Mouse (Mus musculus): Measurements from ENCODE around the gene Pin1rt1.

Gene Pin1rt1

GRCm38 (mm10) chr2:104716279-104716678 lies at the start of gene Pin1rt1:
Gene Pin1rt1, minus strand, starts transcription at chr2:104716379.
- DNase-seq = no peak

DNA sequence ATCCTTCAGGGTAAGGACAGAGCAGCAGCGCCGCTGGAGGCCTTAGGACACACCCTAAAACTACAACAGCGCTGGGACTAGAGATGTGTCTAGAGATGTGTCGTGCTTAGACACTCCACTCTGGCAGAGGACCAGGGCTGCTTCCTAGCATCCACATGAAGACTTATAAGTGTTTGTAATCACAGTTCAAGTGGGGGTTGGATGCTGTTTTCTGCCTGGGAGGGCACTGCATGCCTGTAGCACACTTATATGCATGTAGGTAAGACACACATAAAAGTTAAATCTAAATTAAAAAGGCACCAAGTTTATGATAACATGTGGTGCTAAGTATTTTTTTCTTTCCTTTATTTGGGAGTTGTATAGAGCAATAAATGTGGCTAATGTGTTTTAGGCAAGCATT lies 47.8 kb upstream of the Pin1rt1 start:
- DNase-seq = no peak

- no peak for DNase-seq
Measured at GRCm38 (mm10) chr2:104763134-104763703, 47.0 kb upstream of the Pin1rt1 start.

- DNase-seq = no peak
Measured at GRCm38 (mm10) chr2:104750611-104751010, 34.4 kb upstream of the Pin1rt1 start.

- DNase-seq = no peak
Measured at GRCm38 (mm10) chr2:104748652-104749183, 32.5 kb upstream of the Pin1rt1 start.

- no peak for DNase-seq
Measured at GRCm38 (mm10) chr2:104746251-104746650, 30.1 kb upstream of the Pin1rt1 start.

DNA sequence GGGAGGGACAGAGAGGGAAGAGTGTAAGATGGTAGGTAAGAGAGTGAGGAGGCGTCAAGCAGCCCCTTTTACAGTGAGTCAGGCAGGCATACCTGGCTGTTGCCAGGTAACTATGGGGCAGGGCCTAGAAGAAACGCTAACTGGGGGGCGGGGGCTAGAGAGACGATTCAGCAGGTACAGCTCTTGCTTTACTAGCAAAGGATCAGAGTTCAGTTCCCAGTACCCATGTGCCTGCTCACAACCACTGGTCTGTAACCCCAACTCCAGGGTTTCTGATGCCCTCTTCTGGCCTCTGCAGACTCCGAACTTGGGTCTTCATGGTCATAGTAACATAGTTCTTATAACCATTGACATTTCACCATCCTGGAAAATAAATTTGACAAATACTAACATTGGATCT lies 27.8 kb upstream of the Pin1rt1 start:
- no peak for DNase-seq

- DNase-seq = no peak
Measured at GRCm38 (mm10) chr2:104743160-104743559, 27.0 kb upstream of the Pin1rt1 start.

DNA sequence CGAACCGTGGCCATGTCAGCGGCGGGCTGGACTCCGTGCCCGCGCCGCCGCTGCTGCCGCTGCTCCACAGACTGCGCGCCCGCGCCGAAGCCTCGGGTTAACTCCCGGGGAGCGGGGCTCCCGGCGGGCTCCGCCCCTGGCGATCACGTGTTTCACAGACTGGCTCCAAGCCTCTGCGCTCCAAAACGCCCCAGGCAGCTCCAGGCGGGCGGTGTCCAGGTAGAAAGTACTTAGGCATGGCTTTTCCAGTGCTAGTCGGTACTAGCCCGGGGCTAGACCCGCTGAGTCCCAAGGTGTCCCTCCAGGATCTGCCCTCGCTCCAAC lies 26.5 kb upstream of the Pin1rt1 start, which contains the start of gene Depdc7:
Gene Depdc7, minus strand, starts transcription at position 138 of the 324 bp plus-strand sequence.
- peak; percentile 85 for DNase-seq

DNA sequence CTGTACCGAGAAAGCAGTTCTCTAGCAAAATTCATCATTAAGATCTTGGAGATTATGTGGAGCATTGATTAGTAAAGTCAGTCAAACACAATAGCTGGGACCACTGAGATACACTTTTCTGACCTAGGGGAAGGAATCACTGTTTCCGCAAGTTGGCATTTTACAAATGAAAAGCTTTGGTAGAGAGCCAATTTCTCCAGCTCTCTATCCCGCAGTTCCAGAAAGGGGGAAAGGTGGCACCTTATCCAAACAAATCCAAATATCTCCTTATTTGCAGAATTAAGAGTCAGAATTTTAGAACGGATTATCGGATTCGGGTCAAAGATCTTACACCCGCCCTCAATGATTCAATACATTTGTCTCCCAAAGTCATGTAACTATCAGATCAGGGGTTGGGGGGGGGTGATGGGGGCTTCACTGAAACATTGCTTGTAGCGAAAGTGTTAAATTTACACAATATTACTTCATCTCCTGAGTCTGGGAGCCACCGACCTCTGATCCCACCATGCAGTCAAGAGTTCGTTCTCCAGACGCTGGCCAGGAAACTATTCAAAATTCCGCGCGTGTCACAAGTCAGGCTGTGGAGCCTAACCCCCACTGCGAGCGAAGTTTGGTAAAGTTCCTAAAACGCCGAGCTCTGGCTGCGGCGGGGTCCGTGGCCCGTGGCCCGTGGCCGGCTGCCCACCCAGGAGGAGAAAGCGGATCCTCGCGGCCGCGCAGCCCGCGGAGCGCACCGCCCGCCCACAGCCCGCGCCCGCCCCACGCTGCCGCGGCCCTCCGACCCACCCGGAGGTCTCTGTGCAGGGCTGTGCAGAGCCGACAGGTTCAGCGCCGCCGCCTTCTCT lies 25.9 kb upstream of the Pin1rt1 start:
- no peak for DNase-seq

DNA sequence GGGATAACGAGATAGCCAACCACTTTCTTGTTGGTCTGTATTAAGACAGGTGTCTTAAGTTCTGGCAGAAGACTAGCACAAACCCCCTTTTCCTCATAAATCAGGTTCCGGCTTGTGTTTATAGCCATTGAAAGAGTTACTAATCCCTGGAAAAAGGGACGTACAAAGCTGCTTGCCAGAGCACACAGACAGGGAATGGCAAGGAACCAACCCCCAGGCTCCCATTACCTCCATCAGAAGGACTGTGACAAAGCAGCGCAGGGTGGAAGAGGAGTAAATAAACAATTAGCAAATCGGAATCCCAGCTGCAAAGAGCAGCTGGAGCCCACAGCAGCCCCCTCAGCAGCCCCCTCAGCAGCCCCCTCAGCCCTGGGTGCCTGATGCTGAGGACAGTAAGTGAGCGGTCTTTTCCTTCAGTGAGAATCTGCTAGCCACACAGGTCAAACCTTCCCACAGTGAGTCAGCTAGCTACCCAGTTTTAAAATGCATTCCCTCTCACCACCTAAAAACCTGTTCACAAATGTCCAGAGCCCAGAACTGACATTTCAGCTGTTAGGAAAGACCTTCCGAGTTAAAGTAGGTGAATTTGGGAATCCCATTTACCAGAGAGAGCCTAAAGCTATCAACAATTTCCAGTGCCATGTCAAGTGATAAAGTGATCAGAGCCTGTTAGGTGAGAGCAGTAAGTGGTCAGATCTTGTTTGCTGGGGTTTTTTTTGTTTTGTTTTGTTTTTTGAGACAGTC lies 25.0 kb upstream of the Pin1rt1 start:
- DNase-seq = no peak

DNA sequence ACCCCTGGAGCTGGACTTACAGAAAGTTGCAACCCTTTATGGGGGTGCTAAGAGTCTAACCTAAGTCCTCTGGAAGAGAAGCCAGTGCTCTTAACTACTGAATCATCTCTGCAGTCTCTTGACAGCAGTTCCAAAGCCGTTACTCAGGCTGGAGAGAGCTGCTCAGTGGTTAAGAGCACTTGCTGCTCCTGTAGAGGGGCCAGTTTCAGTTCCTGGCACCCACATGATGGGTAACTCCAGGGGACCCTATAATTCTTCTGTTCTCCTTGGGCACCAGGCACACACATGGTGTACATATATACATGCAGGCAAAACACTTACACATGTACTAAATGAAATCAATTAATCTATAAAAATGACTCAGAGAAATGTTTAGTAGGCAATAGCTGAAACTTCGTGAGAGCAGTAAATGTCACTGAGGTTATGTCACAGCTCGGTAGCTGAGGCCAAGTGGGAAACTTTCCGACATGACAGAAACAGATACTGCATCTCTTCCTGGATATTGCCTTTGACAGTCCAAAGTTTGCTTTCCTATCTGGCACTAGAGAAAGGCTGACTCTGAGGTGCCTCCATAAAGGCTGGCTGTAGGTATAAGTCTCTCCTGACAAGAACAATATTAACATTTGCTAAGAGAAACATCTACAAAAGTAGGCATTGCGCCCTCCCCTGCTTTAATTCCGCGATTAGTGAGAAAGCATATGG lies 24.2 kb upstream of the Pin1rt1 start:
- DNase-seq = no peak

DNA sequence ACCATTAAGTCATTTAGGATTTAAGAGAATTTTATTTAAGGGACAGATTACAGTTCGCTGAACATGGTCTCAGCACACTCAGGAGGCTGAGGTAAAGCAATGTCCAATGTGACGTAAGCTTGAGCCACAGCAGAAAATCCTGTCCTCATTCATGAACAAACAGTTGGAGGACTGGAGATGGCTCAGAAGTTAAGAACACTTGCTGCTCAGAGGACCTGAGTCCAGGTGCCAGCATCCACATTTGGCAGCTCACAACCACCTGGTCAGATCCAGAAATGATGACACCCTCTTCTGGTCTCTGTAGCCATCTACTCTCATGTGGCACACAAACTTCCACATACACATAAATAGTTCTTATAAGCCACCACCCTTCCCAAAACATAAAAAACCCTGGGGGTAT lies 23.5 kb upstream of the Pin1rt1 start:
- no peak for DNase-seq

DNA sequence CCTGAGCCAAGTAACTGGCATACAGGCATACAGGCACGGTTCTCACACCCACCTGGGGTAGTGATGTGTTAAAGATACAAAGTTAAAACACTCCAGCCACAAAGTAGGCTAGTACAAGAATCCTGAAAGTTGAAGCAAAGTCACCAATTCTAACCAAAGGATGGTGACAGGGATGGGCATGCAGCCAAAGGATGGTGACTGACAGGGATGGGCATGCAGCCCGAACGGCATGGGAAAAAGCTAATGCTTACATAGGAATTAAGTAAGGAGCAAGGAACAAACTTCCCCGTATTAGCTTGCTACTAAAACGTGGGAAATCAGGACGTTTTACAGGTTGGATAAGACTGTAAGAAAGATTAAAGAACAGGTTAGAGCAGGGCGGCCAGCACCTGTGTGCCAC lies 20.1 kb upstream of the Pin1rt1 start:
- DNase-seq = no peak

DNA sequence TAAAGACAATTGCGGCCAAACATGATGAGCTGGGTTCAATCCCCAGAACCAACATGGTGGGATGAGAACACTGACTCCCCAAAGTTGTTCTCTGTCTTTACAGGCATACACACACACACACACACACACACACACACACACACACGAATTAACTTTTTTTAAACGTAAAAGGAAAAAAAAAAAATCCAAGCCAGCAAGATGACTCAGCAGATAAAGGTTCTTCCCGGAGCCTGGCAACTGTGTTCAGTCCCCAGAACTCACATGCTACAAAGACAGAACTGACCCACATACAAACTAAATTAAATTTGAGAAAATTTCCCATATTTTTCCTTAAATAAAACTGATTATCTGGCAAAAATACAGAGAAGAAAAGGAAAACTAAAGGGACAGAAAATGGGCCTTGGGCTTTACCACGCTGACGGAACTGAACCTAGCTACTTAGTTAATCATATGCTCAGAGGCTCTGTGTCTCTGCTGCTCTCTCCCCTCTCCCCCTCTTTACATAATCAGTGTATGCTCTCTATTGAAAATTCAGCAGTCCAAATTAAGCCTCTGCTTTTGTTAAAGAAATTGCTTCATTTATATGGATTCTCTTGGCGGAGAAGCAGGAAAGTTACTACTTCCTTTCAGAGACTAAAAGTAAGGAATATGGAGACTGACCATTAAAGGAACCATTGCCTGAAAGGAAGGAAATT lies 16.5 kb upstream of the Pin1rt1 start:
- no peak for DNase-seq

DNA sequence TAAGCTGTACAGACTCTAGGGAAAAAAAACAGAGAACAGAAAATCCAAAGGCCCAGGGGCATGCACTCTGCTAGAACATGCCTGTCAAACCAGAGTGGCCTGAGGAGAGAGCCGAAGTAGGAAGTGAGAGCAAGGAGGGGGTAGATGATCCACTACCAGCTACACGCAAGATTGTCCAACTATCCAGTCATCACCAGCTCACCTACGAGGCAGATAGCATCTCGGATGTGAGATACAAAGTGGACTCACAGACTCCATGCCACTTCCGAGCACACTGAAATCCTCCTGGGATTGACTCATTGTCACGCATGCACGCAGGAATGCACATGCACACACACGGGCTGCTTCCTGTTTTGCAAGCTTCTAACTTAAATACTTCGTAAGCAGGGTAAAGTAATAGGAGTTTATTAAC lies 15.9 kb upstream of the Pin1rt1 start:
- no peak for DNase-seq

- DNase-seq = no peak
Measured at GRCm38 (mm10) chr2:104727369-104727768, 11.2 kb upstream of the Pin1rt1 start.

DNA sequence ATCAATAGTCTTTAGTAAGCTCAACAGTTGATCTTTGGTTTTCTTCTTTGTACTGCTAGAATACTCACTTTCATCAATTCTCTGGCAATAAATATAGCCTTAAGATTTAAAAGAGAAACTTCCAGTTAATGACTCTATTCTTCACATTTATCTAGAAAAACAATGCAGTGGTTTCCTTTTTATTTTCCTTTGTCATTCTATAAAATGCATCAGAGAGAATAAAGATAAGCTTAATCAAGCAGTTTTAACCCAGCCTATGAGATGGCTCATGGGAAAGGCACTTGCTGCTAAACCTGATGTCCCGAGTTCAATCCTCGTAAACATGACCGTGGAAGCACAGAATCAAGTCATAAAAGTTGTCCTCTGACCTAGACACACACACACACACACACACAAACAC lies 5.8 kb upstream of the Pin1rt1 start:
- no peak for DNase-seq

- no peak for DNase-seq
Measured at GRCm38 (mm10) chr2:104717827-104718226, 1.6 kb upstream of the Pin1rt1 start.

DNA sequence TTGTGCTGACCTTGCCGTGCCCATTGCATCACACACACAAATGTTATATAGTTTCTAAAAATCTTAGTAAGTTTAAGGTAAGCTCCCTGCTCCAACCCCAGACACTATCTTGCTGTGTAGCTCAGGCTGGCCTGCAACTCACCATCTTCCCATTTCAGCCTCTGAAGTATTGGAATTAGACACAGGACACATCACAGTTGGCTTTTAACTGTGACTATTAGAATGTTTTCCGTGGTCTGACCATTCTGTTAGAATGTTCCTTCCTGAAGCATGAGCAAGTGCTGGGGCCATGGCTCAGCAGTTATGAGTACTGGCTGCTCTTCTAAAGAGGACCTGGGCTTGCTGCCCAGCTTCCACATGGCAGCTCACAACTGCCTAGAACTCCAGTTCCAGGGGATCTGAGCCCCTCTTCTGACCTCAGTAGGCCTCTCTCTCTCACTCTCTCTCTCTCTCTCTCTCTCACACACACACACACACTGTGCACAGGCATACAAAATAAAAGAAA lies 1.1 kb upstream of the Pin1rt1 start:
- DNase-seq = no peak

DNA sequence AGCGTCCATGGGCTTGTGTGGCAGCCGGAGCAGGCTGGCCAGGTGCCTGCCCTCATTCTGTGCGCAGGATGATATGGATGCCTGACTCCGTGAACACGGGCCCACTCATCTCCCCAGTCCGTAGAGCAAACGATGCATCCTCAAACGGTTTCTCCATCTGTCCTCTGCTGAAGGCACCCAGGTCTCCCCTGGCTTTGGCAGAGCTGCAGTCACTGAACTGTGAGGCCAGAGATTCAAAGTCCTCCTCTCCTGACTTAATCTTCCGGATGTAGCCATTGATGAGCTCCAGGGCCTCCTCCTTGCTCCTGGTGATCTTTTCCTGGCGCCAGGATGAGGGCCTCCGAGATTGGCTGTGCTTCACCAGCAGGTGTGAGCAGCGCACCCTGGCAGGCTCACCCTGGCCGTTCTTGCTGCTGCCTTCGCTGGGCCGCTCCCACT lies 1.9 kb downstream of the Pin1rt1 start:
- DNase-seq = no peak

GRCm38 (mm10) chr2:104712486-104712809 lies 3.7 kb downstream of the Pin1rt1 start:
- no peak for DNase-seq
